Mouse (Mus musculus) cerebellum, postnatal 4 days (tissue): ENCODE measurements around the gene Haus4.

Experiments used
- DNase-seq, 2 experiments: peaks; one replicate each; pipeline ENCODE4 v3.0.0; 2022; ENCODE audit warnings: low spot score in 2 of 2, mixed read lengths in 1 of 2

Gene Haus4

GRCm38 (mm10) chr14:54496706-54497105 is 57.7 kb downstream of the Haus4 start:
- DNase-seq, result no peak

GRCm38 (mm10) chr14:54494234-54494633 is 60.2 kb downstream of the Haus4 start:
- peak; percentile 42 to 67 for DNase-seq

GRCm38 (mm10) chr14:54493236-54493635 is 61.2 kb downstream of the Haus4 start:
- no peak for DNase-seq

- DNase-seq, result no peak
These were observed 61.9 kb downstream of the Haus4 start for GRCm38 (mm10) chr14:54492345-54493131.
